Mouse (Mus musculus): Measurements from ENCODE around the gene Hist3h2ba. TPM values are rescaled to one million over a fixed set of nuclear protein-coding genes. Genes with fewer than 3 reads are reported as not detected.
A peak's percentile ranks its signal among the peaks of the same experiment; 100 is the strongest.

The Hist3h2ba gene
- total and polyA plus RNA-seq, 3 experiments = 6.0 to 23.2 TPM; not detected in 1

- TF ChIP-seq TAL1 (conservative IDR thresholded peaks at IDR 0.05; ENCODE audit: low read depth, low read length) (no peak), CTCF (IDR thresholded peaks at IDR 0.05; ENCODE audit: low read depth, low read length) (no peak), POLR2AphosphoS5 (IDR thresholded peaks at IDR 0.05; ENCODE audit: insufficient replicate concordance, low read depth, low read length) (no peak), GATA1 (IDR thresholded peaks at IDR 0.05; ENCODE audit: borderline replicate concordance, low read length) (no peak), GATA2 (IDR thresholded peaks at IDR 0.05; ENCODE audit: borderline replicate concordance, low read depth, low read length) (no peak)
- Histone ChIP-seq H3K4me1 (ENCODE audit: insufficient read depth, low read depth, low read length) (peaks cover 23% of the 10 kb centered on the region), H3K4me3 (ENCODE audit: low read depth, low read length) (no peak overlapping the region; the same call in 1 of the 2 replicates), H3K36me3 (replicated peaks) (no peaks in the 10 kb centered on the region), H3K9me3 (replicated peaks) (no peaks in the 10 kb centered on the region), H3K27me3 (ENCODE audit: insufficient read depth, low read length) (peaks cover 17% of the 10 kb centered on the region)
- no peak for ATAC-seq (ENCODE audit: extremely low read depth, insufficient number of reproducible peaks, low FRiP score, poor library complexity, severe bottlenecking)
- DNase-seq (ENCODE audit: low spot score) = no peak
Measured at GRCm38 (mm10) chr11:58913776-58914175, 34.9 kb upstream of the Hist3h2ba start.

- DNase-seq (ENCODE audit: low spot score) (no peak), ATAC-seq (ENCODE audit: extremely low read depth, insufficient number of reproducible peaks, low FRiP score, poor library complexity, severe bottlenecking) (no peak)
- peaks cover 24% of the 10 kb centered on the region for H3K4me1 ChIP-seq (ENCODE audit: insufficient read depth, low read depth, low read length)
- H3K9me3 ChIP-seq (replicated peaks) = no peaks in the 10 kb centered on the region
- peak overlapping the region; percentile 61; the same call in 1 of the 2 replicates for H3K4me3 ChIP-seq (ENCODE audit: low read depth, low read length)
- no peaks in the 10 kb centered on the region for H3K36me3 ChIP-seq (replicated peaks)
- TF ChIP-seq CTCF (IDR thresholded peaks at IDR 0.05; ENCODE audit: low read depth, low read length) (peak; percentile 50; the same call in 1 of the 2 replicates), GATA2 (IDR thresholded peaks at IDR 0.05; ENCODE audit: borderline replicate concordance, low read depth, low read length) (no peak)
- peaks cover 24% of the 10 kb centered on the region for H3K27me3 ChIP-seq (ENCODE audit: insufficient read depth, low read length)
Measured at GRCm38 (mm10) chr11:58914461-58915028, 34.2 kb upstream of the Hist3h2ba start.

GRCm38 (mm10) chr11:58916879-58917744 is 31.6 kb upstream of the Hist3h2ba start:
- no peak for ATAC-seq (ENCODE audit: extremely low read depth, insufficient number of reproducible peaks, low FRiP score, poor library complexity, severe bottlenecking)
- Histone ChIP-seq H3K4me3 (ENCODE audit: low read depth, low read length) (no peak overlapping the region), H3K27me3 (ENCODE audit: insufficient read depth, low read length) (peaks cover 42% of the 10 kb centered on the region), H3K9me3 (replicated peaks) (no peaks in the 10 kb centered on the region), H3K36me3 (replicated peaks) (no peaks in the 10 kb centered on the region), H3K4me1 (ENCODE audit: insufficient read depth, low read depth, low read length) (peaks cover 25% of the 10 kb centered on the region)
- TF ChIP-seq TAL1 (conservative IDR thresholded peaks at IDR 0.05; ENCODE audit: low read depth, low read length) (no peak), POLR2AphosphoS5 (IDR thresholded peaks at IDR 0.05; ENCODE audit: insufficient replicate concordance, low read depth, low read length) (no peak), GATA2 (IDR thresholded peaks at IDR 0.05; ENCODE audit: borderline replicate concordance, low read depth, low read length) (no peak), CTCF (IDR thresholded peaks at IDR 0.05; ENCODE audit: low read depth, low read length) (no peak), GATA1 (IDR thresholded peaks at IDR 0.05; ENCODE audit: borderline replicate concordance, low read length) (no peak)
- peak; percentile 20 for DNase-seq (ENCODE audit: low spot score)

DNA sequence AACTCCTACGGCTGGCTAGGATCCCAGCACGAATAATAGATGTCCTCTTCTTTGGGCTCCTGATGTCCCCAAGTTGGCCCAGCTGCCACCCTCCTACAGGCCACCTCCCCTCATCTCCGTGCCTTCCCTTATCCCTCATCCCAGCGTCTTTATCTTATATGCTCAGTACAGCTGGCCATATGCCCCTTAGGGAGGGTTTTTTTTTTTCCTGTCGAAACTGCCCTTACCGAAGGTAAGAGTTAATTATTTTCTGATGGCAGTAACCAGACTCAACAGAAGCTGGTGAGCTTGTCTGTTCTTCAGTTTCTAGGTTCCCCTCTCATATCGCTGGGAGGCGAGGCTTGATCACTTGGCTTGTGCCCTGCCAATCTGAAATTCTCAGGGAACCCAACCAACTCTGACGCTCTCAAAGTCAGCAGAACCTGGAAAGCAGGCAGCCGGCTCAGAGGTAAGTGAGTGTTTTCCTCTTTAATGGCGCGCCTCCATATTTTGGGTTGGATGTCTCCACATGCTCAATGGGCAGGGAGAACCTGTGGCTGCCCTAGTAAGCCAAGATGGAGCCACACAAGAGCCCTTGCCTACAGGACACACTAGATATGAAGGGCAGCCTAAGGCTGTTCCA is 30.9 kb upstream of the Hist3h2ba start, which contains the start of gene Btnl10:
Btnl10 (plus strand) TSS at position 164 of the 622 bp plus-strand sequence.
- Histone ChIP-seq H3K9me3 (replicated peaks) (no peaks in the 10 kb centered on the region), H3K4me3 (ENCODE audit: low read depth, low read length) (no peak within 1 kb of the TSS), H3K4me1 (ENCODE audit: insufficient read depth, low read depth, low read length) (peaks cover 25% of the 10 kb centered on the region), H3K36me3 (replicated peaks) (no peaks in the 10 kb centered on the region), H3K27me3 (ENCODE audit: insufficient read depth, low read length) (peaks cover 49% of the 10 kb centered on the region)
- ATAC-seq (ENCODE audit: extremely low read depth, insufficient number of reproducible peaks, low FRiP score, poor library complexity, severe bottlenecking) (no peak), DNase-seq (ENCODE audit: low spot score) (no peak)
- no peak for TF ChIP-seq GATA2 (IDR thresholded peaks at IDR 0.05; ENCODE audit: borderline replicate concordance, low read depth, low read length)
- no peak for TF ChIP-seq TAL1 (conservative IDR thresholded peaks at IDR 0.05; ENCODE audit: low read depth, low read length)
- no peak for TF ChIP-seq POLR2AphosphoS5 (IDR thresholded peaks at IDR 0.05; ENCODE audit: insufficient replicate concordance, low read depth, low read length)
- no peak for TF ChIP-seq CTCF (IDR thresholded peaks at IDR 0.05; ENCODE audit: low read depth, low read length)
- no peak for TF ChIP-seq GATA1 (IDR thresholded peaks at IDR 0.05; ENCODE audit: borderline replicate concordance, low read length)

DNA sequence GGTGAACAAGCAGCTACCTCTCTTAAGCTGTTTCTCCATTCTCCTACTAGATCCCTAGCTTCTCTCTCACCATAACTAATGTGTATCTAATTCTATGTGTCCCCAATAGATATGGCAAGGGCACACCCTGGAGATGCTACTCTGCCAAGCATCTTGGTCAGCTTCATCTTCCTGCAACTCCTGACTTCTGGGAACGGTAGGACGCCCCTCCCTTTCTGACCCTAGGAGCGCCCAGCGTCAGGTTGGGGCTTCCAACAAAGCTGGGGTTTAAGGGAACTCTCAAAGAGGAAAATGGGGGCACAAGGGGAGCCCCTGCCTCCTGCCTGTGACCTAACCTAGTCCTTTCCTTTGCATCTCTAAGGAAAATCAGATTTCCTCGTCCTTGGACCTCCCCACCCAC is 30.0 kb upstream of the Hist3h2ba start:
- no peak overlapping the region for H3K4me3 ChIP-seq (ENCODE audit: low read depth, low read length)
- no peaks in the 10 kb centered on the region for H3K9me3 ChIP-seq (replicated peaks)
- DNase-seq (ENCODE audit: low spot score) (no peak), ATAC-seq (ENCODE audit: extremely low read depth, insufficient number of reproducible peaks, low FRiP score, poor library complexity, severe bottlenecking) (no peak)
- peaks cover 58% of the 10 kb centered on the region for H3K27me3 ChIP-seq (ENCODE audit: insufficient read depth, low read length)
- H3K4me1 ChIP-seq (ENCODE audit: insufficient read depth, low read depth, low read length) = peaks cover 18% of the 10 kb centered on the region
- no peaks in the 10 kb centered on the region for H3K36me3 ChIP-seq (replicated peaks)
- no peak for TF ChIP-seq TAL1 (conservative IDR thresholded peaks at IDR 0.05; ENCODE audit: low read depth, low read length)
- no peak for TF ChIP-seq GATA1 (IDR thresholded peaks at IDR 0.05; ENCODE audit: borderline replicate concordance, low read length)

- DNase-seq (ENCODE audit: low spot score) = no peak
- Histone ChIP-seq H3K4me3 (ENCODE audit: low read depth, low read length) (no peak overlapping the region), H3K36me3 (replicated peaks) (no peaks in the 10 kb centered on the region), H3K9me3 (replicated peaks) (no peaks in the 10 kb centered on the region), H3K27me3 (ENCODE audit: insufficient read depth, low read length) (peaks cover 64% of the 10 kb centered on the region), H3K4me1 (ENCODE audit: insufficient read depth, low read depth, low read length) (peaks cover 3% of the 10 kb centered on the region; the same call in 1 of the 2 replicates)
- ATAC-seq (ENCODE audit: extremely low read depth, insufficient number of reproducible peaks, low FRiP score, poor library complexity, severe bottlenecking) = no peak
- no peak for TF ChIP-seq GATA1 (IDR thresholded peaks at IDR 0.05; ENCODE audit: borderline replicate concordance, low read length)
- no peak for TF ChIP-seq CTCF (IDR thresholded peaks at IDR 0.05; ENCODE audit: low read depth, low read length)
- no peak for TF ChIP-seq TAL1 (conservative IDR thresholded peaks at IDR 0.05; ENCODE audit: low read depth, low read length)
- TF ChIP-seq GATA2 (IDR thresholded peaks at IDR 0.05; ENCODE audit: borderline replicate concordance, low read depth, low read length) = no peak
- no peak for TF ChIP-seq POLR2AphosphoS5 (IDR thresholded peaks at IDR 0.05; ENCODE audit: insufficient replicate concordance, low read depth, low read length)
Measured at GRCm38 (mm10) chr11:58922420-58922819, 26.3 kb upstream of the Hist3h2ba start.

Measured in G1E (cell line).